Comparison of ENCODE assay signal across 14 mouse cellular contexts in genomic region chr11:43566696-43567095, GRCm38 (mm10). TPM values are rescaled to one million over a fixed set of nuclear protein-coding genes. Genes with fewer than 3 reads are reported as not detected.
DNase-seq lines count a peak whose midpoint lies in the region; ATAC-seq lines count a peak whose summit lies in the region.
"Had no signal": no experiment of that assay in that cellular context is flagged by ENCODE, and none has a peak within 500 bp of the region (broad histone marks: within the 10 kb centered on the region; RNA-seq: fewer than 3 reads in every experiment).

No protein-coding gene starts in this region.

- H3K9ac ChIP-seq in heart, embryonic 14.5 days (ENCODE audit: low read length): no peak overlapping the region
- H3K9ac ChIP-seq in hindbrain, embryonic 14.5 days: no peak overlapping the region
- H3K9ac ChIP-seq in midbrain, embryonic 16.5 days (ENCODE audit: low read depth, low read length): no peak overlapping the region
- H3K9ac ChIP-seq: stomach, embryonic 15.5 days had no signal

- peaks cover 49 to 71% of the 10 kb centered on the region in 2 experiments for H3K4me1 ChIP-seq in heart, embryonic 14.5 days (ENCODE audit: control insufficient read depth in 2 of 2, insufficient read depth in 2 of 2, low read length in 2 of 2)
- peaks cover 24% of the 10 kb centered on the region for H3K4me1 ChIP-seq in hindbrain, embryonic 14.5 days (replicated peaks; ENCODE audit: control insufficient read depth, insufficient read depth, low read length)
- H3K4me1 ChIP-seq in midbrain, embryonic 16.5 days (ENCODE audit: control insufficient read depth, insufficient read depth, low read length): peaks cover 14% of the 10 kb centered on the region

- no peak for ATAC-seq in heart, embryonic 14.5 days (ENCODE audit: insufficient number of reproducible peaks, insufficient read depth, low FRiP score, low read depth)
- ATAC-seq in hindbrain, embryonic 14.5 days (ENCODE audit: low FRiP score): no peak
- peak; percentile 14; the same call in 1 of the 2 replicates for ATAC-seq in midbrain, embryonic 16.5 days
- no peak for ATAC-seq in megakaryocyte, adult 5-6 weeks (ENCODE audit: poor library complexity, severe bottlenecking)

- no peak overlapping the region for H3K4me3 ChIP-seq in heart, embryonic 14.5 days (ENCODE audit: control insufficient read depth in 1 of 2, insufficient read depth in 1 of 2, low read depth in 1 of 2, low read length in 2 of 2)
- no peak overlapping the region for H3K4me3 ChIP-seq in hindbrain, embryonic 14.5 days (replicated peaks; ENCODE audit: low read length)
- no peak overlapping the region for H3K4me3 ChIP-seq in midbrain, embryonic 16.5 days (ENCODE audit: low read depth, low read length)
- H3K4me3 ChIP-seq: stomach, embryonic 15.5 days had no signal

- H3K9me3 ChIP-seq in heart, embryonic 14.5 days (ENCODE audit: control insufficient read depth, low read length): no peaks in the 10 kb centered on the region
- no peaks in the 10 kb centered on the region for H3K9me3 ChIP-seq in hindbrain, embryonic 14.5 days (ENCODE audit: control insufficient read depth, low read length)
- H3K9me3 ChIP-seq in midbrain, embryonic 16.5 days (replicated peaks; ENCODE audit: control insufficient read depth, low read length, poor library complexity, severe bottlenecking): no peaks in the 10 kb centered on the region
- H3K9me3 ChIP-seq: stomach, embryonic 15.5 days had no signal

- 33% methylated on average over 5 of the region's 5 CpGs for WGBS in heart, embryonic 14.5 days
- 68% methylated on average over 5 of the region's 5 CpGs for WGBS in hindbrain, embryonic 14.5 days
- 53% methylated on average over 5 of the region's 5 CpGs for WGBS in midbrain, embryonic 16.5 days

- no peaks in the 10 kb centered on the region for H3K27me3 ChIP-seq in heart, embryonic 14.5 days (ENCODE audit: control insufficient read depth, insufficient read depth, low read length)
- H3K27me3 ChIP-seq in hindbrain, embryonic 14.5 days (ENCODE audit: control insufficient read depth, insufficient read depth, low read length): no peaks in the 10 kb centered on the region
- no peaks in the 10 kb centered on the region for H3K27me3 ChIP-seq in midbrain, embryonic 16.5 days (ENCODE audit: control insufficient read depth, insufficient read depth, low read depth, low read length)
- H3K27me3 ChIP-seq: stomach, embryonic 15.5 days had no signal

- peaks cover 9% of the 10 kb centered on the region; the same call in 1 of the 2 replicates for H3K36me3 ChIP-seq in heart, embryonic 14.5 days (ENCODE audit: control insufficient read depth, insufficient read depth, low read length)
- H3K36me3 ChIP-seq in hindbrain, embryonic 14.5 days (replicated peaks; ENCODE audit: control insufficient read depth, insufficient read depth): no peaks in the 10 kb centered on the region
- H3K36me3 ChIP-seq in midbrain, embryonic 16.5 days (ENCODE audit: control insufficient read depth, insufficient read depth, low read length): no peaks in the 10 kb centered on the region
- H3K36me3 ChIP-seq: stomach, embryonic 15.5 days had no signal

- DNase-seq in heart, adult 9 months (ENCODE audit: low spot score in 2 of 2): no peak
- peak; percentile 28 for DNase-seq in lung, postnatal 10 days
- DNase-seq in lung, postnatal 25 days (ENCODE audit: low spot score): no peak
- no peak for DNase-seq in hindbrain, embryonic 14.5 days (ENCODE audit: low spot score)
- no peak for DNase-seq in adrenal gland, adult 18-20 months (ENCODE audit: low spot score in 2 of 2)
- DNase-seq: left cerebral cortex, postnatal 4 days; retina, postnatal 1 day had no signal

- no peak overlapping the region for H3K4me2 ChIP-seq in heart, embryonic 14.5 days (ENCODE audit: low read length)
- no peak overlapping the region for H3K4me2 ChIP-seq in hindbrain, embryonic 14.5 days (replicated peaks)
- H3K4me2 ChIP-seq in midbrain, embryonic 16.5 days (ENCODE audit: low read length): no peak overlapping the region
- H3K4me2 ChIP-seq: stomach, embryonic 15.5 days had no signal

- H3K27ac ChIP-seq in heart, embryonic 14.5 days (replicated peaks in 1 of 2; ENCODE audit: control insufficient read depth in 1 of 2, insufficient read depth in 1 of 2, low read depth in 2 of 2, low read length in 2 of 2): peak overlapping the region; percentile 88 to 95
- peak overlapping the region; percentile 47; the same call in 1 of the 2 replicates for H3K27ac ChIP-seq in hindbrain, embryonic 14.5 days
- peak overlapping the region; percentile 3; the same call in 1 of the 2 replicates for H3K27ac ChIP-seq in midbrain, embryonic 16.5 days (ENCODE audit: low read length)
- H3K27ac ChIP-seq: stomach, embryonic 15.5 days had no signal

RNA-seq across cellular contexts. Expression of gene 4933415A04Rik, which starts 20.1 kb away (rescaled TPM):
- 5.3 and 5.7 TPM in 2 replicates for polyA plus RNA-seq in heart, embryonic 14.5 days (2014; fragmentation: Nextera tagmentation; extraction: Ambion mirVana)
- polyA plus RNA-seq in hindbrain, embryonic 14.5 days (2014; fragmentation: Nextera tagmentation; extraction: Ambion mirVana): 2.2 and 3.3 TPM in 2 replicates
- 3.0 and 3.2 TPM in 2 replicates for polyA plus RNA-seq in midbrain, embryonic 16.5 days (2015; fragmentation: Nextera tagmentation; extraction: Ambion mirVana)
- total RNA-seq in adrenal gland, adult 18-20 months (2021): under 1 TPM; 0.43 to 0.48 TPM
- total RNA-seq in megakaryocyte, adult 5-6 weeks (2015): not detected in 2 replicates
- not detected in 2 replicates for total RNA-seq in megakaryocyte, adult 5-6 weeks (2017)

RNA-seq across cellular contexts. Expression of gene Fabp6, which starts 34.6 kb away (rescaled TPM):
- not detected in 2 replicates for polyA plus RNA-seq in heart, embryonic 14.5 days (2014; fragmentation: Nextera tagmentation; extraction: Ambion mirVana)
- polyA plus RNA-seq in hindbrain, embryonic 14.5 days (2014; fragmentation: Nextera tagmentation; extraction: Ambion mirVana): not detected in 2 replicates
- not detected in 2 replicates for polyA plus RNA-seq in midbrain, embryonic 16.5 days (2015; fragmentation: Nextera tagmentation; extraction: Ambion mirVana)
- not detected for total RNA-seq in adrenal gland, adult 18-20 months (2021)
- total RNA-seq in megakaryocyte, adult 5-6 weeks (2015): not detected in 2 replicates
- not detected in 2 replicates for total RNA-seq in megakaryocyte, adult 5-6 weeks (2017)
- total RNA-seq: ES-E14; gastrocnemius, adult 18-20 months; left cerebral cortex, postnatal 4 days had no signal
- polyA plus RNA-seq: cortical plate, adult 2 months had no signal

RNA-seq across cellular contexts. Expression of gene Ccnjl, which starts 38.1 kb away (rescaled TPM):
- polyA plus RNA-seq in heart, embryonic 14.5 days (2014; fragmentation: Nextera tagmentation; extraction: Ambion mirVana): 20.3 and 21.1 TPM in 2 replicates
- polyA plus RNA-seq in hindbrain, embryonic 14.5 days (2014; fragmentation: Nextera tagmentation; extraction: Ambion mirVana): 10.9 and 11.9 TPM in 2 replicates
- 7.4 and 10.4 TPM in 2 replicates for polyA plus RNA-seq in midbrain, embryonic 16.5 days (2015; fragmentation: Nextera tagmentation; extraction: Ambion mirVana)
- total RNA-seq in adrenal gland, adult 18-20 months (2021): 1 to 10 TPM; 1.3 to 2.5 TPM
- total RNA-seq in megakaryocyte, adult 5-6 weeks (2015): not detected in 2 replicates
- not detected in 2 replicates for total RNA-seq in megakaryocyte, adult 5-6 weeks (2017)
- total RNA-seq: gastrocnemius, adult 18-20 months had no signal

Comparison
In these comparisons a context has a peak if more than half of its experiments do, and no peak if none do; other contexts are left out.
1. H3K27ac ChIP-seq: peak in every context shown above with its lines; median percentile 92 in heart, embryonic 14.5 days; 47 in hindbrain, embryonic 14.5 days; 3 in midbrain, embryonic 16.5 days.